Mouse (Mus musculus): ENCODE data around the gene Zfp385c. TPM values are rescaled to one million over a fixed set of nuclear protein-coding genes. Genes with fewer than 3 reads are reported as not detected.

Gene Zfp385c
- polyA plus RNA-seq, 1 experiment from 2014 or later: 1.1 TPM

DNA sequence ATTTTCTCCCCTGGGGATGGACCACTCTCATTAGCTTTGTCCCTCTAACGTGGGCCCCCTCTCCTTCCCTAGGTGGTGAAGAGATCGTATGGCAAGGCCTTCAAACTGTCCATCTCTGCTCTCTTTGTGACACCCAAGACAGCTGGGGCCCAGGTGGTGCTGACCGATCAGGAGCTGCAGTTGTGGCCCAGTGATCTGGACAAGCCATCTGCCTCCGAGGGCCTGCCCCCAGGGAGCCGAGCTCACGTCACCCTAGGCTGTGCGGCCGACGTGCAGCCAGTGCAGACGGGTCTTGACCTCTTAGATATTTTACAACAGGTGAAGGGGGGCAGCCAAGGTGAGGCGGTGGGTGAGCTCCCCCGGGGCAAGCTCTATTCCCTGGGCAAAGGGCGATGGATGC lies 112.0 kb downstream of the Zfp385c start:
- Histone ChIP-seq H3K4me1 (peaks cover 14% of the 10 kb centered on the region), H3K27me3 (no peaks in the 10 kb centered on the region), H3K9me3 (no peaks in the 10 kb centered on the region), H3K4me3 (no peak overlapping the region), H3K36me3 (peaks cover 81% of the 10 kb centered on the region), H3K9ac (no peak overlapping the region), H3K27ac (no peak overlapping the region), H3K4me2 (replicated peaks) (no peak overlapping the region)
- 84% methylated on average over 13 of the region's 13 CpGs for whole genome bisulfite sequencing
- ATAC-seq (ENCODE audit: low FRiP score, low read depth): no peak

DNA sequence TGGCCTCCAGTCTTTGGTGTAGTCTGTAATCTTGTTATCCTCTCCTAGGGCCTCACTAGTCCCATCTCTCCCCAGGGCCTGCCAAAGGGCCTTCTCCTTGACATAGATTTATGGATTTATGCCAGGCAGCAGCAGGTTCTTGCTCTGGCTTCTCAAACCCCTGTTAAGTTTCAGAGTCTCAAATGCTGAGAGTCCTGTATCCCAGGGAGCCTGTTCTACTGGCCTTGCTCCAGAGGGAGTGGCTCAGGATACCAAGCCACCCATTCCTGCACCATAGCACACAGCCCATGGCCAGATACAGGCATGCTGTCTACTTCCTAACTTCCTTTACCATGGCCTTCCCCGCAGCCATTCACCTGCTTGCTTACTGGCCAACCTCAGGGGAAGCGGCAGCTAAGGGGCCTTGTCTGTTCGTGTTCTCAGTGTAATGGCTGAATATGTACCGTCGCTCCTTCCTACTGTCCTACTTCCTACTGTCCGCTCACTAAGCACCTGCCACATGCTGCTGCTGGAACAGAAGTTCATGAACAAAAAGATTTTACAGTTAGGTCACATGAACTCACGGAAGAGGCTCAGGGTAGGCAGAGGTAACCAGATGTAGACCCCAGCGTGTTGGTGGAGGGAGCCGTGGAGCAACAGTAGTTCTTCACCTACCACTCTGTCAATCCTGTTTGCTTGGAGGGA lies 113.0 kb downstream of the Zfp385c start:
- Histone ChIP-seq H3K27ac (no peak overlapping the region), H3K4me3 (no peak overlapping the region), H3K4me1 (peaks cover 16% of the 10 kb centered on the region), H3K27me3 (no peaks in the 10 kb centered on the region), H3K9ac (no peak overlapping the region), H3K4me2 (replicated peaks) (no peak overlapping the region), H3K9me3 (no peaks in the 10 kb centered on the region), H3K36me3 (peaks cover 71% of the 10 kb centered on the region)
- ATAC-seq (ENCODE audit: low FRiP score, low read depth): no peak
- 91% methylated on average over 9 of the region's 9 CpGs for WGBS

DNA sequence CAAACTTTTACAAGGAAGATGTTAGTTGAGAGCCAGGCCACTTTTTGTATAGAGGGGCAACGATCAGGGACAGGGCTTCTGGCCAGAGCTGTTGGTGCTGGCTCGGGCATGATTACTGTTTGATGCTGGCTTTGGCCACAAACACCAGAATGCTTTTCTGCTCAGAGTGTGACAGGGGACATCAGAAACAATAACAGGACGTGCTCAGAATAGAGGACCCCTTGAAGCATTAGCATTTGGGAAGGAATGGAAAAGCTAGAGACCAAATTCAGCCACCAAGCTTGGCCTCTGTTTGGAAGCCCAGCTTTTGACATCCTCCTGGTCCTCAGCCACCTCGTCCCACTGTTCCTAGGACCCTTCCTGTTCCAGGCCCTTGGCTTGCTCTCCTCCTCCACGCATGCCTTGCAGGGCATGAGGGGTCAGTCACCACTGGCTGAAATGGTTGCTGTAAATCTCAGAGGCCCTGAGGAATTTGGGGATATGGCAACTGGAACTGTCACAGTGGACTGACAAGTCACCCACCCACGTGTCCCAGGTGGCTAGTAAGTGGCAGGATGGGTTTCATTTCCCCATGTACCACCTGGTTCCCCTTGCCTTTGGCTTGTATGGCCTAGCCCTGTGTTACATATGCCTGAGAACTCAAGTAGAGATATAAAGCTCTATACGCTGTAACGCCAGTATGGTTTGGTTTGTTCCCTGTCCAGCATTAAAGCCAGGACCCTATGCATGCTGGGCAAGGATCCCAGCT lies 114.2 kb downstream of the Zfp385c start:
- Histone ChIP-seq H3K4me3 (no peak overlapping the region), H3K27ac (no peak overlapping the region), H3K9me3 (no peaks in the 10 kb centered on the region), H3K4me1 (peaks cover 16% of the 10 kb centered on the region), H3K9ac (no peak overlapping the region), H3K36me3 (peaks cover 59% of the 10 kb centered on the region), H3K27me3 (no peaks in the 10 kb centered on the region), H3K4me2 (replicated peaks) (no peak overlapping the region)
- ATAC-seq (ENCODE audit: low FRiP score, low read depth): no peak
- WGBS: 78% methylated on average over 8 of the region's 8 CpGs

Other genes with a start within 250 kb of the Zfp385c start
- gene Klhl11, start 219.7 kb downstream of the Zfp385c start, polyA plus RNA-seq (2015; fragmentation: Nextera tagmentation; extraction: Ambion mirVana): 10.8 and 12.6 TPM in 2 replicates
- 139 and 160 TPM in 2 replicates for gene Acly, start 164.5 kb downstream of the Zfp385c start, polyA plus RNA-seq (2015; fragmentation: Nextera tagmentation; extraction: Ambion mirVana)
- gene Ttc25, start 146.8 kb downstream of the Zfp385c start, polyA plus RNA-seq (2015; fragmentation: Nextera tagmentation; extraction: Ambion mirVana): 0.61 and 0.69 TPM in 2 replicates
- 31.7 and 33.2 TPM in 2 replicates for gene Cnp, start 117.6 kb downstream of the Zfp385c start, polyA plus RNA-seq (2015; fragmentation: Nextera tagmentation; extraction: Ambion mirVana)
- 81.6 and 84.1 TPM in 2 replicates for gene Nkiras2, start 73.2 kb downstream of the Zfp385c start, polyA plus RNA-seq (2015; fragmentation: Nextera tagmentation; extraction: Ambion mirVana)
- gene Dnajc7, start 72.3 kb downstream of the Zfp385c start, polyA plus RNA-seq (2015; fragmentation: Nextera tagmentation; extraction: Ambion mirVana): 280 and 283 TPM in 2 replicates
- gene Dhx58, start 11.8 kb upstream of the Zfp385c start, polyA plus RNA-seq (2015; fragmentation: Nextera tagmentation; extraction: Ambion mirVana): 2.9 and 3.7 TPM in 2 replicates
- gene Kat2a, start 20.0 kb upstream of the Zfp385c start, polyA plus RNA-seq (2015; fragmentation: Nextera tagmentation; extraction: Ambion mirVana): 53.6 and 53.8 TPM in 2 replicates
- gene Hspb9, start 21.4 kb upstream of the Zfp385c start, polyA plus RNA-seq (2015; fragmentation: Nextera tagmentation; extraction: Ambion mirVana): 0.46 TPM in 1 of 2 replicates, not detected in the other
- gene Rab5c, start 45.8 kb upstream of the Zfp385c start, polyA plus RNA-seq (2015; fragmentation: Nextera tagmentation; extraction: Ambion mirVana): 23.2 and 24.5 TPM in 2 replicates
- not detected in 2 replicates for gene Kcnh4, start 67.5 kb upstream of the Zfp385c start, polyA plus RNA-seq (2015; fragmentation: Nextera tagmentation; extraction: Ambion mirVana)
- gene Hcrt, start 70.5 kb upstream of the Zfp385c start, polyA plus RNA-seq (2015; fragmentation: Nextera tagmentation; extraction: Ambion mirVana): not detected in 2 replicates
- gene Ghdc, start 78.5 kb upstream of the Zfp385c start, polyA plus RNA-seq (2015; fragmentation: Nextera tagmentation; extraction: Ambion mirVana): 6.6 and 8.0 TPM in 2 replicates
- 18.9 and 19.8 TPM in 2 replicates for gene Stat5b, start 158.3 kb upstream of the Zfp385c start, polyA plus RNA-seq (2015; fragmentation: Nextera tagmentation; extraction: Ambion mirVana)
- gene Stat5a, start 166.9 kb upstream of the Zfp385c start, polyA plus RNA-seq (2015; fragmentation: Nextera tagmentation; extraction: Ambion mirVana): 5.2 and 5.7 TPM in 2 replicates
- gene Stat3, start 247.1 kb upstream of the Zfp385c start, polyA plus RNA-seq (2015; fragmentation: Nextera tagmentation; extraction: Ambion mirVana): 42.4 and 50.3 TPM in 2 replicates